Mouse (Mus musculus) embryonic facial prominence, embryonic 14.5 days (tissue): ENCODE measurements around the gene Alkbh3. TPM values are rescaled to one million over a fixed set of nuclear protein-coding genes. Genes with fewer than 3 reads are reported as not detected.

Source experiments
- ATAC-seq: fragments of 200-750 bp; cut with Nextera tagmentation; 2 replicates; pipeline ENCODE4 v1.8.0; 2017; ENCODE audit warnings: low read depth, moderate number of reproducible peaks, moderate TSS enrichment
- DNase-seq: peaks from one replicate; pipeline ENCODE4 v3.0.0-alpha.2; 2015; ENCODE audit warnings: low spot score
- H3K27ac ChIP-seq: fragments of 300-500 bp; sonication (generic); replicated peaks from 2 replicates; pipeline ENCODE4 v1.5.1; 2014; ENCODE audit warnings: low read depth, mild to moderate bottlenecking, low read length, moderate library complexity
- H3K27me3 ChIP-seq: fragments of 300-500 bp; sonication (generic); replicated peaks from 2 replicates; pipeline ENCODE4 v1.6.1; 2014; ENCODE audit warnings: low read length; ENCODE audit not compliant: control insufficient read depth, insufficient read depth
- H3K36me3 ChIP-seq: fragments of 300-500 bp; sonication (generic); 2 replicates; pipeline ENCODE4 v1.6.1; 2014; ENCODE audit warnings: low read length, mixed read lengths; ENCODE audit not compliant: control insufficient read depth, insufficient read depth
- H3K4me1 ChIP-seq: fragments of 300-500 bp; sonication (generic); 2 replicates; pipeline ENCODE4 v1.6.1; 2014; ENCODE audit warnings: antibody characterized with exemption, low read length; ENCODE audit not compliant: control insufficient read depth, insufficient read depth
- H3K4me2 ChIP-seq: fragments of 300-500 bp; sonication (generic); 2 replicates; pipeline ENCODE4 v1.6.1; 2014; ENCODE audit warnings: low read depth, mild to moderate bottlenecking, low read length, moderate library complexity, mixed read lengths
- H3K4me3 ChIP-seq: fragments of 300-500 bp; sonication (generic); 2 replicates; pipeline ENCODE4 v1.5.1; 2014; ENCODE audit warnings: low read depth, mild to moderate bottlenecking, low read length
- H3K9ac ChIP-seq: fragments of 300-500 bp; sonication (generic); 2 replicates; pipeline ENCODE4 v1.6.1; 2014; ENCODE audit warnings: low read depth, mild to moderate bottlenecking, low read length, moderate library complexity, mixed read lengths
- H3K9me3 ChIP-seq: fragments of 300-500 bp; sonication (generic); 2 replicates; pipeline ENCODE4 v1.6.1; 2016; ENCODE audit warnings: low read length; ENCODE audit not compliant: control insufficient read depth
- WGBS: fragments of 180-500 bp; shearing (Covaris S2); extraction: QIAGEN DNeasy Blood & Tissue Kit; methylation state at CpG from one replicate; pipeline ENCODE4 v1.1.7; 2014; 5-methylcytosine and 5-hydroxymethylcytosine counted together
- polyA plus RNA-seq: library from polyadenylated mRNA; unstranded; fragments of >200 nt; fragmentation: Nextera tagmentation; extraction: Ambion mirVana; gene quantifications from 2 replicates; pipeline ENCODE4 v1.2.1, GENCODE M21; 2014

Gene Alkbh3
- polyA plus RNA-seq, 1 experiment from 2014 or later, result 53.8 TPM

DNA sequence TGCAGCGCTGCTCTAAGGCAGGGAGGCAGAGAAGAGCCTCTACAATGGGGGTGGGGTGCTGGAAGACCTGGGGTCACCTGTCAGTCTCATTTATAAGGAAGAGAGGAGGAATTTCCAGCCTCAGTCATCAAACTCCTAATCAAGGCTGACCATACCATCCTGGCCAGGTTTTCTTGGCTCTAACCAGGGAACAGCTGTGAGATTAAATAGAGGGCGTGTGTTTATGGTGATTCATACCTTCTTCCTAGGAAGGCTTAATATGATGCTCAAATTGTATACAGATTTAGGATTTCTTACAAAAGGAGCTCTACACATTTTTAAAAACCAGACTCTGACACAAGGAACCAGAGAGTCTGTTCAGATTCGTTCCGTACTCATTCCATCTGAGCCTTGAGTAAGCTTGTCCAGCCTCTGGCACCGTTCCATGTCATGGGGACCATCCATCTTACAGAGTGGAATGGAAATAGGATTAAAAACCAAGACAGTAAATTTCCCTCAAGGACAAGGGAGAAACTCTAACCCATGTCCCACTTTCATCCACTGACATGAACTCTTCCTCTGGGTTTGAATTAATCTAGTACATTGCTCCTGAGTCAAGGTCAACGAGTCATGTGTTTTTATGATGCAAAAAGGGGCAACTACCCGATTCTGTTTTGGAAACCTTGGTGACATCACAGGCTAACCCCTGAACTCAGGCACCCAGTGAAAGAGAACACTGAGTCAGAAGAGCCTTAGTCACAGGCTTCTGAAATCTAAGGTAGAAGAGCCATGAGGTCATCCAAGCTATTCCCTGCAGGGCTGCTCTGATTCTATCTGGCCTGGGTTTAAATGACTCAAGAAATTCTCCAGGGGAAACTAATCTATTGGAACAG lies 31.1 kb downstream of the Alkbh3 start:
- Histone ChIP-seq H3K27me3 (no peaks in the 10 kb centered on the region), H3K27ac (no peak overlapping the region), H3K36me3 (peaks cover 56% of the 10 kb centered on the region), H3K4me1 (peaks cover 12% of the 10 kb centered on the region), H3K4me3 (no peak overlapping the region), H3K9me3 (no peaks in the 10 kb centered on the region), H3K4me2 (no peak overlapping the region), H3K9ac (no peak overlapping the region)
- WGBS, result 81% methylated on average over 7 of the region's 7 CpGs
- ATAC-seq (no peak), DNase-seq (no peak)

DNA sequence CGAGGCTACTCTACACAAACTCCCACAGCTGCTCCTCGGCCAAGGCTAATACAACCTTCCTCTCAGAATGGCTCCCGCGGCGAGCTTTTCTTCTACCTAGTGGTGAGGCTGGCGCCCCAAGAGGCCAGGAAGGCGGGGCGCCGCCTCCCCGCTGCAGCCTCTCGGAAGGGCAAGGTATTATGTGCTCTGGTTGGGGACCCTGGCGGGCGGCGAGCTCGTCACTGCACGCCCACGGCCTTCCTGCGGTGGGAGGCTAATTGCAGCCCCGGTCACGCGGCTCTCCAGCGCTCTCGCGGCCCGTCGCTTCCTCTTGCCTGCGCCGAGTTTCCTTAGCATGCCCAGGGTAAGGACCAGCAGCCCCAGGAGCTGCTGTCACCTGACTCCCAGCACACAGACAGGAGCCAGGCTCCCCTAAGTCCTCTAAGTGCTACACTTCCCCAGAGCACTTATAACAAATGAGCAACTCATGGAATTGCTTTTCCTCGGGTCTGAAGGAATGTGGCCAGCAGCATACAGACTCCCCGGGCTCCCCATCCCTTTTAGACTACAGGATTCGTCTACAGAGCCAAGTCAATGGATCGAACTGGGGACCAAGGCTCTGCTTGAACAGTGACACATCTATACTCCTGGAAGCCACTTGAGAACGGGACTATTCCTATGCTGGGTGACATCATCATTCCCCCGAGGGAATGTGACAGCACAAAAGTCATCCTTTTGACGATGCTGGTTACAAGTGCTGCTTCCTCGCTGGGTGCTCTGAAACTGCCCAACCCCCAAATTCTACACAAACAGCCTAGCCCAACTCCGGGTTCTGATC lies 34.0 kb downstream of the Alkbh3 start:
- Histone ChIP-seq H3K27me3 (no peaks in the 10 kb centered on the region), H3K27ac (peak overlapping the region; percentile 48; the same call in 1 of the 2 replicates), H3K36me3 (peaks cover 28% of the 10 kb centered on the region), H3K9ac (peak overlapping the region; percentile 67), H3K9me3 (no peaks in the 10 kb centered on the region), H3K4me3 (peak overlapping the region; percentile 40), H3K4me1 (peaks cover 12% of the 10 kb centered on the region), H3K4me2 (peak overlapping the region; percentile 91)
- 1% methylated on average over 24 of the region's 37 CpGs for WGBS
- peak; percentile 76 for DNase-seq
- ATAC-seq, result peak; percentile 89

DNA sequence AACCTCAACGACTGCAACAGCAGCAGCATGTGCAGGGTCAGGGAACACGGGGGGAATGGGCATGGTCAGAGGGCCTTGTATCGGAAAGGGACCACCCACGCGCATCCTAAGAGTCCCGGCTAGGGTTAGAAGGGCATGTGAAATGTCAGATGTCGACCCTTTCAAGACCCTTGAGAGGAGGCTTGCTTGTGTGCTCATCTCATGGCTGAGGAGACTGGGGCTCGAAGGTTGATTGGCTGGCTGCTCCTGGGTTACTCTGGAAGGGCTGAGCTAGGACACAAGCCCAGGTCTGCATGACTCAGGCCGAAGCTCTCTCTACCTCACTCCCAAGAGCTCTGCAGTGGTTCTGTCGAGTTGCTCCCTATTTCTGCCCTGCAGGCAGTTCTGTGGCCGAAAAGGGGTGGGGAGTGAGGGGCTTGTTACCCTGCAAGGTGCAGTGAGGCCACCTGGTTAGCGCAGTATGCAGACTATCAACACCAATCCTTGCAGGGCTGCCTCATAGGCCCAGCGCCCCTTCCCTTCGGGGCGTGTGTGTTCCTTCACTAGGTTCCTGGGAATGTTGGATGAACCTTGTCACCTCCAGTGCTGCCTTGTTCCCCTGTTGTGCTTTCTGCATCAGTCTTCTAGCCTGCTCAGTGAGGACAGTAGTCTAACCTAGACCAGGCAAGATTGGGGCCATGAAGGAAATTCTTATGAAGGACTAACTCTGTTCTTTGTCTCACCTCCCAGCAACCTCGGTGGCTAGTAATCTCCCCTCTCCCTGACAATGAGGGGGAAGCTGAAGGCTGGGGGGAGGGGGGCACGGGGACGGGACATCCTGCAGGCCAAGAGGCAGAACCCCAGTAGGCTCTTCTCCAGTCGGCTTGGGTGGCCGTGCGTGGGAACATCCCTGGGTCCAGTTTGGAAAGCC lies 34.8 kb downstream of the Alkbh3 start:
- peak overlapping the region; percentile 67 for H3K9ac ChIP-seq
- H3K4me2 ChIP-seq, result peak overlapping the region; percentile 91
- H3K36me3 ChIP-seq, result peaks cover 19% of the 10 kb centered on the region
- H3K4me3 ChIP-seq, result peak overlapping the region; percentile 40
- peaks cover 12% of the 10 kb centered on the region for H3K4me1 ChIP-seq
- ATAC-seq (no peak; the same call in none of the 2 replicates), DNase-seq (no peak)
- WGBS, result 21% methylated on average over 21 of the region's 21 CpGs
- no peaks in the 10 kb centered on the region for H3K27me3 ChIP-seq
- H3K27ac ChIP-seq, result 0 out of 2 replicates have a peak overlapping the region, but pooled peaks have one; percentile 48
- H3K9me3 ChIP-seq, result no peaks in the 10 kb centered on the region

DNA sequence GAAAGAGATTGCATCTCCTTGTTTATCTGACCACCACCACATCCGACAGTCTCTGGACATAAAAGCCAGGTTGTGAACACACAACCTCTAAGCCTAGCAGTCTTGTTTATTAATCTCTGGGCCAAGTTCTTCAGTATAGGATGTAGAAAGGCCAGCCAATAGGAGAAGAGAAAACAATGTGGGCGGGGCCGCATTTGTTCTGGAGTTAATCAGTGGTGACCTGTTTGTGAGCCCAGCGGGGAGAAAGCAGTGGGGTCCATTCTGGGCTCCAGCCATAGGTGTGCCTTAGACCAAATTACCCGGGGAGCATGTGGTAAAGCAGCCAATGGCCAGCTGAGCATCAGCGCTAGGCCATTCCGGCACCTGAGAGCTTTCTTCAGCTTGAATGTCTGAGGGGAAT lies 35.6 kb downstream of the Alkbh3 start:
- 45% methylated on average over 7 of the region's 7 CpGs for WGBS
- H3K36me3 ChIP-seq, result peaks cover 13% of the 10 kb centered on the region
- H3K9ac ChIP-seq, result no peak overlapping the region
- peak; percentile 6 for DNase-seq
- no peak for ATAC-seq
- no peaks in the 10 kb centered on the region for H3K27me3 ChIP-seq
- H3K4me2 ChIP-seq, result no peak overlapping the region
- no peak overlapping the region for H3K4me3 ChIP-seq
- H3K9me3 ChIP-seq, result no peaks in the 10 kb centered on the region
- H3K27ac ChIP-seq, result no peak overlapping the region
- peaks cover 12% of the 10 kb centered on the region for H3K4me1 ChIP-seq

DNA sequence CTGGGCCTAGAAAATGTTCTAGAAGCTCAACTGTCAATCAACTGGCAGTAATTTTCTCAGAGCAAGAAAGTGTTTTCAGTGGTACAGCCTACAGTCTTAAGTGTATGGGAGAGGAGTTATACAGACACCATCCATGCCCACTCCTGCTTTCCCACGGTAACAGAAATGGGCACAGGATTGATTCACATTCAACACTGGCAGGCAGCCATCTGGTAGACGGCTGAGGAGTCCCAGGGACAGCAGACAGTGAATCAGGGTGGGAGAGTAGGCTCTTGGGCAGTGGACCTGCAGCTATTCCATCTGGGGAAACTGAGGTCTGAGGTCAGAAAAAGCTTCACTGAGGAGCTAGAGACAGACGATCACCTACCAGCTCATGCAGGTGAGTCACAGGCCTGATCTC lies 39.0 kb downstream of the Alkbh3 start:
- WGBS, result 70% methylated on average over 3 of the region's 3 CpGs
- no peak overlapping the region for H3K4me2 ChIP-seq
- ATAC-seq, result no peak

DNA sequence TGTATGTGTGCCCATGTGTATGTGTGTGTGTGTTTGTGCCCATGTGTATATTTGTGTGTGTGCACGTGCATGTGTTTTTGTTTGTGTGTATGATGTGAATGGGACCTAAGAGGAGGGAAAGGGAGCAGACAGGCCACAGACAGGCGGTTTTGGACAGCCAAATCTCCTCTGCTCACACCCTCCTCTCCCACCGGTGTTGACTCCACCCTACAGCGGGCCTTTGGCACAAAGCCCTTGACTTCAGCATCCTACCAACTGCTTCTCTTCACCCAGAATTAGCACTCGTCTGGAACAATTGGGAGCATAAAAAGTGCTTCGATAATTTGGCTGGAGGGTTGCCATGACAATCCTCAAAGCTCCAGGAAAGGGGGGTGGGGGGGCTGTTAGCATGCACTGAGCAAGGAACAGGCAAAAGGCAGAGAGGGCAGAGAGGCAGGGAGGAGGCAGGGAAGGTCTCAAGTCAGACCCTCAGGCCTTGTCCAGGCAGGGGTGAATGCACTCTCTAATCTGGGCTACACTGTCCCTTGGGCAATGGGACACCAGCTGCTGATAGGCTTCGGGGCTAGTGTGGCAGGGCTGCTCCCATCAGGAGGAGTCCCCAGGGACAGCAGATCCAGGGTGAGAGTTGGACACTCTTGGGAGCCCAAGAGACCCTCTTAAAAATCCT lies 46.0 kb downstream of the Alkbh3 start:
- WGBS, result 47% methylated on average over 6 of the region's 7 CpGs
- ATAC-seq, result no peak
- no peaks in the 10 kb centered on the region for H3K27me3 ChIP-seq

More for the DNA sequence above, 39.0 kb downstream of the Alkbh3 start:
- Histone ChIP-seq H3K36me3 (no peaks in the 10 kb centered on the region), H3K4me1 (peaks cover 6% of the 10 kb centered on the region), H3K27me3 (no peaks in the 10 kb centered on the region), H3K9ac (no peak overlapping the region), H3K9me3 (no peaks in the 10 kb centered on the region), H3K27ac (no peak overlapping the region), H3K4me3 (no peak overlapping the region)
- no peak for DNase-seq

DNA sequence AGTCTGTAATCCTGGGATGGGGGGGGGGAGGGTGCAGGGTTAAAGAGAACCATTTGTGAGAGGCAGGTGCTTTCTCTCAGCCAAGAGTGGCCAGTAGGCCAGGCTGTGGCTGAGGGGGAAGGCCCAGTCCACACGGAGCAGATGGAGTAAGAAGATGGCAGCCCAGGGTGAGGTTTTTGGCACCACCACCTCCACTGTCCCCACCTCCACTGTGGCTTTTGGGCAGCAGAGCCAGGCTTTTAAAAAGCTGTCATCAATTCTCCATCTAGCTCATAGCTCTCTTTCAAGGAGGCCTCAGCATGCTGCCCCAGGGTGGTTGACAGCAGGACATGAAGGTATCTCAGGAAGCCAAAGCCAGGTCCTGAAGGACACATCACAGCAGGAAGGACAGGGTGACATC lies 46.8 kb downstream of the Alkbh3 start:
- DNase-seq, result no peak
- ATAC-seq, result no peak
- Histone ChIP-seq H3K4me2 (no peak overlapping the region), H3K36me3 (no peaks in the 10 kb centered on the region), H3K4me1 (no peaks in the 10 kb centered on the region), H3K27me3 (no peaks in the 10 kb centered on the region), H3K9me3 (no peaks in the 10 kb centered on the region), H3K9ac (no peak overlapping the region), H3K4me3 (no peak overlapping the region), H3K27ac (no peak overlapping the region)
- WGBS, result 38% methylated on average over 1 of the region's 1 CpGs

More for the DNA sequence above, 46.0 kb downstream of the Alkbh3 start:
- Histone ChIP-seq H3K27ac (no peak overlapping the region), H3K9ac (0 out of 2 replicates have a peak overlapping the region, but pooled peaks have one; percentile 5), H3K36me3 (no peaks in the 10 kb centered on the region), H3K4me3 (no peak overlapping the region), H3K4me2 (no peak overlapping the region), H3K9me3 (no peaks in the 10 kb centered on the region), H3K4me1 (no peaks in the 10 kb centered on the region)
- DNase-seq, result no peak
